Mouse (Mus musculus): Measurements from ENCODE around the gene 1110051M20Rik. TPM values are rescaled to one million over a fixed set of nuclear protein-coding genes. Genes with fewer than 3 reads are reported as not detected.

1110051M20Rik gene
- polyA plus RNA-seq, 1 experiment: 106 TPM

- Histone ChIP-seq H3K4me3 (replicated peaks; ENCODE audit: insufficient read depth, low read depth, low read length) (no peak overlapping the region), H3K4me1 (ENCODE audit: control insufficient read depth, insufficient read depth, low read length) (peaks cover 6% of the 10 kb centered on the region), H3K27ac (ENCODE audit: insufficient read depth, low read length) (no peak overlapping the region), H3K27me3 (ENCODE audit: control insufficient read depth, insufficient read depth, low read length) (no peaks in the 10 kb centered on the region)
- TF ChIP-seq POLR2A (IDR thresholded peaks at IDR 0.05; ENCODE audit: borderline replicate concordance, insufficient read depth, low read length) (no peak), CTCF (IDR thresholded peaks at IDR 0.05; ENCODE audit: borderline replicate concordance, insufficient read depth, low read depth, low read length) (no peak)
- no peak for DNase-seq
- 61% methylated on average over 3 of the region's 3 CpGs for WGBS
These were observed 15.4 kb downstream of the 1110051M20Rik start for GRCm38 (mm10) chr2:91429146-91429545.

- TF ChIP-seq POLR2A (IDR thresholded peaks at IDR 0.05; ENCODE audit: borderline replicate concordance, insufficient read depth, low read length) (no peak), CTCF (IDR thresholded peaks at IDR 0.05; ENCODE audit: borderline replicate concordance, insufficient read depth, low read depth, low read length) (no peak)
- no peak for DNase-seq
- Histone ChIP-seq H3K4me1 (ENCODE audit: control insufficient read depth, insufficient read depth, low read length) (peaks cover 6% of the 10 kb centered on the region), H3K27me3 (ENCODE audit: control insufficient read depth, insufficient read depth, low read length) (no peaks in the 10 kb centered on the region), H3K4me3 (replicated peaks; ENCODE audit: insufficient read depth, low read depth, low read length) (no peak overlapping the region), H3K27ac (ENCODE audit: insufficient read depth, low read length) (no peak overlapping the region)
- 96% methylated on average over 1 of the region's 1 CpGs for WGBS
These were observed 18.2 kb downstream of the 1110051M20Rik start for GRCm38 (mm10) chr2:91426321-91426720.

GRCm38 (mm10) chr2:91424061-91424720 is 20.3 kb downstream of the 1110051M20Rik start:
- no peak overlapping the region for H3K4me3 ChIP-seq (replicated peaks; ENCODE audit: insufficient read depth, low read depth, low read length)
- DNase-seq: no peak
- no peak for TF ChIP-seq POLR2A (IDR thresholded peaks at IDR 0.05; ENCODE audit: borderline replicate concordance, insufficient read depth, low read length)
- no peak for TF ChIP-seq CTCF (IDR thresholded peaks at IDR 0.05; ENCODE audit: borderline replicate concordance, insufficient read depth, low read depth, low read length)
- H3K27ac ChIP-seq (ENCODE audit: insufficient read depth, low read length): no peak overlapping the region
- no peaks in the 10 kb centered on the region for H3K4me1 ChIP-seq (ENCODE audit: control insufficient read depth, insufficient read depth, low read length)
- WGBS: 88% methylated on average over 7 of the region's 7 CpGs
- no peaks in the 10 kb centered on the region for H3K27me3 ChIP-seq (ENCODE audit: control insufficient read depth, insufficient read depth, low read length)

- H3K4me1 ChIP-seq (ENCODE audit: control insufficient read depth, insufficient read depth, low read length): no peaks in the 10 kb centered on the region
- no peak for TF ChIP-seq POLR2A (IDR thresholded peaks at IDR 0.05; ENCODE audit: borderline replicate concordance, insufficient read depth, low read length)
- no peak for TF ChIP-seq CTCF (IDR thresholded peaks at IDR 0.05; ENCODE audit: borderline replicate concordance, insufficient read depth, low read depth, low read length)
- no peak overlapping the region for H3K27ac ChIP-seq (ENCODE audit: insufficient read depth, low read length)
- no peak overlapping the region for H3K4me3 ChIP-seq (replicated peaks; ENCODE audit: insufficient read depth, low read depth, low read length)
- no peaks in the 10 kb centered on the region for H3K27me3 ChIP-seq (ENCODE audit: control insufficient read depth, insufficient read depth, low read length)
- no peak for DNase-seq
- 76% methylated on average over 5 of the region's 5 CpGs for WGBS
These were observed 22.9 kb downstream of the 1110051M20Rik start for GRCm38 (mm10) chr2:91421641-91422040.

GRCm38 (mm10) chr2:91413811-91414210 is 30.7 kb downstream of the 1110051M20Rik start:
- Histone ChIP-seq H3K27me3 (ENCODE audit: control insufficient read depth, insufficient read depth, low read length) (no peaks in the 10 kb centered on the region), H3K4me1 (ENCODE audit: control insufficient read depth, insufficient read depth, low read length) (no peaks in the 10 kb centered on the region), H3K4me3 (replicated peaks; ENCODE audit: insufficient read depth, low read depth, low read length) (no peak overlapping the region), H3K27ac (ENCODE audit: insufficient read depth, low read length) (no peak overlapping the region)
- 40% methylated on average over 1 of the region's 1 CpGs for WGBS
- TF ChIP-seq CTCF (IDR thresholded peaks at IDR 0.05; ENCODE audit: borderline replicate concordance, insufficient read depth, low read depth, low read length): no peak
- no peak for TF ChIP-seq POLR2A (IDR thresholded peaks at IDR 0.05; ENCODE audit: borderline replicate concordance, insufficient read depth, low read length)
- DNase-seq: no peak

GRCm38 (mm10) chr2:91412361-91412760 is 32.1 kb downstream of the 1110051M20Rik start:
- Histone ChIP-seq H3K27me3 (ENCODE audit: control insufficient read depth, insufficient read depth, low read length) (no peaks in the 10 kb centered on the region), H3K27ac (ENCODE audit: insufficient read depth, low read length) (no peak overlapping the region), H3K4me1 (ENCODE audit: control insufficient read depth, insufficient read depth, low read length) (no peaks in the 10 kb centered on the region), H3K4me3 (replicated peaks; ENCODE audit: insufficient read depth, low read depth, low read length) (no peak overlapping the region)
- TF ChIP-seq CTCF (IDR thresholded peaks at IDR 0.05; ENCODE audit: borderline replicate concordance, insufficient read depth, low read depth, low read length) (no peak), POLR2A (IDR thresholded peaks at IDR 0.05; ENCODE audit: borderline replicate concordance, insufficient read depth, low read length) (no peak)
- DNase-seq: no peak
- WGBS: 86% methylated on average over 5 of the region's 5 CpGs

GRCm38 (mm10) chr2:91411473-91411872 is 33.0 kb downstream of the 1110051M20Rik start:
- Histone ChIP-seq H3K27ac (ENCODE audit: insufficient read depth, low read length) (no peak overlapping the region), H3K4me3 (replicated peaks; ENCODE audit: insufficient read depth, low read depth, low read length) (no peak overlapping the region), H3K27me3 (ENCODE audit: control insufficient read depth, insufficient read depth, low read length) (no peaks in the 10 kb centered on the region), H3K4me1 (ENCODE audit: control insufficient read depth, insufficient read depth, low read length) (no peaks in the 10 kb centered on the region)
- no peak for DNase-seq
- TF ChIP-seq CTCF (IDR thresholded peaks at IDR 0.05; ENCODE audit: borderline replicate concordance, insufficient read depth, low read depth, low read length): no peak
- no peak for TF ChIP-seq POLR2A (IDR thresholded peaks at IDR 0.05; ENCODE audit: borderline replicate concordance, insufficient read depth, low read length)
- WGBS: 53% methylated on average over 2 of the region's 2 CpGs

GRCm38 (mm10) chr2:91408031-91408430 is 36.5 kb downstream of the 1110051M20Rik start:
- Histone ChIP-seq H3K4me1 (ENCODE audit: control insufficient read depth, insufficient read depth, low read length) (no peaks in the 10 kb centered on the region), H3K27ac (ENCODE audit: insufficient read depth, low read length) (no peak overlapping the region)
- 72% methylated on average over 2 of the region's 2 CpGs for WGBS

More at GRCm38 (mm10) chr2:91408031-91408430, 36.5 kb downstream of the 1110051M20Rik start:
- no peak for DNase-seq
- H3K4me3 ChIP-seq (replicated peaks; ENCODE audit: insufficient read depth, low read depth, low read length): no peak overlapping the region
- H3K27me3 ChIP-seq (ENCODE audit: control insufficient read depth, insufficient read depth, low read length): no peaks in the 10 kb centered on the region
- TF ChIP-seq CTCF (IDR thresholded peaks at IDR 0.05; ENCODE audit: borderline replicate concordance, insufficient read depth, low read depth, low read length) (no peak), POLR2A (IDR thresholded peaks at IDR 0.05; ENCODE audit: borderline replicate concordance, insufficient read depth, low read length) (no peak)

Data from cerebellum, adult 2 months (tissue).